Mouse (Mus musculus) testis, adult 2 months (tissue): Measurements from ENCODE around the gene Zfp775. TPM values are rescaled to one million over a fixed set of nuclear protein-coding genes. Genes with fewer than 3 reads are reported as not detected.

ENCODE experiments used
- H3K27ac ChIP-seq: fragments of 200-500 bp; 2 replicates; pipeline ENCODE4 v1.5.1; 2012; ENCODE audit warnings: low read depth, low read length; ENCODE audit not compliant: control insufficient read depth, insufficient read depth
- H3K27me3 ChIP-seq: fragments of 200-500 bp; 2 replicates; pipeline ENCODE4 v1.6.1; 2012; ENCODE audit warnings: mild to moderate bottlenecking, low read length, moderate library complexity; ENCODE audit not compliant: control insufficient read depth, insufficient read depth
- H3K36me3 ChIP-seq: fragments of 200-500 bp; 2 replicates; pipeline ENCODE4 v1.6.1; 2012; ENCODE audit warnings: mild to moderate bottlenecking, low read length; ENCODE audit not compliant: control insufficient read depth, insufficient read depth
- H3K4me1 ChIP-seq: fragments of 200-500 bp; 2 replicates; pipeline ENCODE4 v1.6.1; 2012; ENCODE audit warnings: low read length; ENCODE audit not compliant: control insufficient read depth, insufficient read depth
- H3K4me3 ChIP-seq: fragments of 200-500 bp; 2 replicates; pipeline ENCODE4 v1.5.1; 2012; ENCODE audit warnings: low read depth, mild to moderate bottlenecking, low read length, moderate library complexity, mixed read lengths; ENCODE audit not compliant: control insufficient read depth
- CTCF ChIP-seq: fragments of 200-500 bp; IDR thresholded peaks from 2 replicates; pipeline ENCODE4 v1.5.1; 2012; ENCODE audit warnings: low read depth, mild to moderate bottlenecking, inconsistent platforms, low read length, moderate library complexity; ENCODE audit not compliant: control insufficient read depth, insufficient read depth, insufficient replicate concordance
- POLR2A ChIP-seq: fragments of 200-500 bp; IDR thresholded peaks from 2 replicates; pipeline ENCODE4 v1.6.1; 2012; ENCODE audit warnings: low read depth, mild to moderate bottlenecking, inconsistent platforms, low read length, moderate library complexity; ENCODE audit not compliant: control insufficient read depth
- polyA plus RNA-seq: library from polyadenylated mRNA; depleted of rRNA; stranded (reverse); fragments of >200 nt; gene quantifications from 2 replicates; pipeline ENCODE4 v1.2.3, GENCODE M21; 2012; rRNA removed

Zfp775 gene
- polyA plus RNA-seq, 1 experiment = 1.8 TPM

DNA sequence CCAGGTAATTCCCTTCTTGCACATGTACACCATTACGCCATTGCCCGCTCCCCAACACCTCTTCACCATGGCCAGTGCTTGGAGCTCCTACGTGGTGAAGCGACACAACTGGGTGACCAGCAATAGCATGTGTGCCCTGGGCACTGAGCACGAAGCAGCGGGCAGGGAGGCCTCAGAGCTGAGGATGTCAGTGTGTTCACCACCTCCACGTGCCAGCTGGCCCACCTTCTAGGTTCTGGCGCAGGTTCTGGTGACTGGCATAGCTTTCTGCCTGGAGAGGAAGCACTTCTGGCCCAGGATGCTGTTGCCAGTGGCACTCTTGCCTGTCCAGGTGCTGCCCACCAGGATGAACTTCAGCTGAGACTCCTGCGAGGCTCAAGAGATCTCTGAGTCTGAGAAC, 63.6 kb downstream of the Zfp775 start:
- Histone ChIP-seq H3K4me1 (no peaks in the 10 kb centered on the region; the same call in 1 of the 2 replicates), H3K36me3 (no peaks in the 10 kb centered on the region), H3K27me3 (no peaks in the 10 kb centered on the region), H3K4me3 (no peak overlapping the region), H3K27ac (no peak overlapping the region)
- no peak for TF ChIP-seq POLR2A
- TF ChIP-seq CTCF = no peak

DNA sequence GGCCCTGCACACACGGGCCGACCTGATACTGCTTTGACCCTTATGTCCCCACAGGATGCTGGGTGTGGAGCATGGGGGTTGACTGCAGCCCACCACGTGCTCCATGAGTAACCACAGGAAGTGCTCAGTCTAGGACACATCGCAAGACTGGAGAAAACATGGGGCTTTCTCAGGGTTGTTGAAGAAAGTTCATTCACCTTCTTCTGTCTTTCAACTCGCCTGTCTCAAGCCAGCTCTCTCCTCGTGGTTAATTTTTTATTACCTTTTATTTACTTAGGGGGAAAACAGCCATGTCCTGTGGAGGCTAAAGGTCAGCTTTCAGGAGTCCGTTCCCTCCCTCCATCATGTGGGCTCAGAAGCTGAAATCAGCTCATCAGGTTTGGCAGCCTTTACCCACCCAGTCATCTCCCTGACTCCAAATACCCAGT, 64.3 kb downstream of the Zfp775 start:
- no peaks in the 10 kb centered on the region; the same call in 1 of the 2 replicates for H3K4me1 ChIP-seq
- TF ChIP-seq POLR2A (no peak), CTCF (no peak)
- peak overlapping the region; percentile 18; the same call in 1 of the 2 replicates for H3K4me3 ChIP-seq
- H3K27ac ChIP-seq = no peak overlapping the region
- H3K36me3 ChIP-seq = no peaks in the 10 kb centered on the region
- no peaks in the 10 kb centered on the region for H3K27me3 ChIP-seq

DNA sequence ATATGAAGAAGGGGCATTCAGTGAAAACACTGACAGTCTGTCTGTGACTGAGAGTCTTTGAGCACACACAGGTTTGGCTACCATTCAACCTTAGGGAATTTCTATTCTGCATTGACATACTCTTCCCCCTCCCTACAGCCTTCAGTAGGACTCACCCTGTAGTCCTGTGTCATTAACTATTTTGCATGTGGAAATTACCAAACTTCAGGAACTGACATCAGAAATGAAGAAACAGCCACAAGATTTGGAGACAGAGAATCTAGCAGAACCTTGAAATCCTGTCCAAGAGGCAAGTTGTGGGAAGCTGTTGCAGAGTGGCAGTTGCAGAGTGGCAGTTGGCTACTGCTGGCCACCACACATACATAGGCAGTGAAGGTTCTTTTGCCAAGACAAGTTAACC, 66.2 kb downstream of the Zfp775 start:
- peak overlapping the region; percentile 94 for H3K27ac ChIP-seq
- H3K36me3 ChIP-seq = no peaks in the 10 kb centered on the region
- H3K4me1 ChIP-seq = no peaks in the 10 kb centered on the region; the same call in 1 of the 2 replicates
- H3K4me3 ChIP-seq = peak overlapping the region; percentile 86
- TF ChIP-seq POLR2A (no peak; the same call in 1 of the 2 replicates), CTCF (no peak)
- H3K27me3 ChIP-seq = no peaks in the 10 kb centered on the region

DNA sequence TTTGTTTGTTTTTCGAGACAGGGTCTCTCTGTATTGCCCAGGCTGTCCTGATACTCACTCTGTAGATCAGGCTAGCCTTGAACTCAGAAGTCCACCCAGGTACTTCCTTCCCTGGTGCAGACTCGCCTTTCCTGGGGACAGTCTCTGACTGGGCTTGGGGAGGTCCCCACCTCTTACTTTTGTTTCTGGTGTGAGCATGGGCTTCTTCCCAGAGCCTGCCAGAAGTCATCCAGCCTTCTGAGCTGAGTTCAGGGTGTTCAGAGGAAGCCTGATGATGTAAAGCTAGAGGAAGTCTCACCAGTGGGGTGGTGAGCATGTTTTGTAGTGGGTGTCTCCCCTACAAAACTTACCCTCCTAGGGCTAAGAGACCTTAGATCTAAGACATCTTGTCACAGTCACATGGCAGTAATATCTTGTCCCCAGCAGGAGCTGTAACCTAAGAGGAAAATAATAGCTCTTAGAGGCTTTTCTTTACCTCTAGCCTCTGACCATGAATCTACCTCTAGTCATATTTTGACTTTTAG, 67.6 kb downstream of the Zfp775 start:
- Histone ChIP-seq H3K4me3 (peak overlapping the region; percentile 74), H3K36me3 (no peaks in the 10 kb centered on the region), H3K27me3 (no peaks in the 10 kb centered on the region), H3K27ac (no peak overlapping the region), H3K4me1 (no peaks in the 10 kb centered on the region; the same call in 1 of the 2 replicates)
- TF ChIP-seq CTCF = no peak
- no peak for TF ChIP-seq POLR2A

Other genes with a start within 250 kb of the Zfp775 start
- 54.8 and 60.1 TPM in 2 replicates for gene Krba1, start 206.5 kb upstream of the Zfp775 start, polyA plus RNA-seq
- 1.4 and 1.8 TPM in 2 replicates for gene Zfp467, start 156.2 kb upstream of the Zfp775 start, polyA plus RNA-seq
- gene Sspo, start 153.8 kb upstream of the Zfp775 start, polyA plus RNA-seq = 1.6 and 2.1 TPM in 2 replicates
- gene Atp6v0e2, start 64.4 kb upstream of the Zfp775 start, polyA plus RNA-seq = 18.7 and 20.4 TPM in 2 replicates
- 54.3 and 54.4 TPM in 2 replicates for gene Lrrc61, start 47.3 kb upstream of the Zfp775 start, polyA plus RNA-seq
- 10.5 and 11.0 TPM in 2 replicates for gene Rarres2, start 29.3 kb upstream of the Zfp775 start, polyA plus RNA-seq
- gene Gm45021, start 12.5 kb upstream of the Zfp775 start, polyA plus RNA-seq = not detected in 2 replicates
- 16.8 and 17.8 TPM in 2 replicates for gene Repin1, start 8.2 kb upstream of the Zfp775 start, polyA plus RNA-seq
- gene Gm44965, start 8.1 kb upstream of the Zfp775 start, polyA plus RNA-seq = not detected in 2 replicates
- gene AI854703, start 24.7 kb downstream of the Zfp775 start, polyA plus RNA-seq = 0.31 TPM in 2 replicates
- 0.13 and 0.21 TPM in 2 replicates for gene Gimap8, start 45.2 kb downstream of the Zfp775 start, polyA plus RNA-seq
- 0.19 TPM in 1 of 2 replicates, not detected in the other for gene Gimap9, start 74.1 kb downstream of the Zfp775 start, polyA plus RNA-seq
- gene Gimap4, start 82.5 kb downstream of the Zfp775 start, polyA plus RNA-seq = 0.38 and 0.53 TPM in 2 replicates
- gene Gimap6, start 106.2 kb downstream of the Zfp775 start, polyA plus RNA-seq = 0.46 and 0.57 TPM in 2 replicates
- not detected in 2 replicates for gene Gm28053, start 116.5 kb downstream of the Zfp775 start, polyA plus RNA-seq
- not detected in 2 replicates for gene Gimap7, start 116.6 kb downstream of the Zfp775 start, polyA plus RNA-seq
- 0.31 and 0.36 TPM in 2 replicates for gene Gimap1, start 137.0 kb downstream of the Zfp775 start, polyA plus RNA-seq
- gene Gimap5, start 144.1 kb downstream of the Zfp775 start, polyA plus RNA-seq = 0.30 and 0.76 TPM in 2 replicates
- gene Gimap3, start 168.8 kb downstream of the Zfp775 start, polyA plus RNA-seq = 0.17 and 0.42 TPM in 2 replicates
- 18.5 and 19.1 TPM in 2 replicates for gene Tmem176a, start 238.9 kb downstream of the Zfp775 start, polyA plus RNA-seq
- 49.0 and 49.2 TPM in 2 replicates for gene Tmem176b, start 239.4 kb downstream of the Zfp775 start, polyA plus RNA-seq